Mouse (Mus musculus): Measurements from ENCODE around the gene Irgm2. TPM values are rescaled to one million over a fixed set of nuclear protein-coding genes. Genes with fewer than 3 reads are reported as not detected.
"Not testable (repeated sequence)": the region's sequence is repeated elsewhere in the genome, so short reads cannot be mapped to it uniquely, and the experiment has no call there.

Gene Irgm2
- polyA plus RNA-seq, 1 experiment from 2014 or later = 3.7 TPM

- 68% methylated on average over 7 of the region's 7 CpGs for WGBS
- H3K27me3 ChIP-seq (replicated peaks) = no peaks in the 10 kb centered on the region
- peaks cover 18% of the 10 kb centered on the region for H3K4me1 ChIP-seq (replicated peaks)
- no peak overlapping the region for H3K9ac ChIP-seq
- ATAC-seq (ENCODE audit: insufficient number of reproducible peaks, low FRiP score) = no peak
- H3K4me3 ChIP-seq = no peak overlapping the region
- H3K9me3 ChIP-seq (replicated peaks) = no peaks in the 10 kb centered on the region
- peak overlapping the region; percentile 71 for H3K4me2 ChIP-seq
- no peaks in the 10 kb centered on the region for H3K36me3 ChIP-seq
- no peak overlapping the region for H3K27ac ChIP-seq (ENCODE audit: poor library complexity, severe bottlenecking)
Measured at GRCm38 (mm10) chr11:58213673-58214342, 14.4 kb downstream of the Irgm2 start.

GRCm38 (mm10) chr11:58214391-58215048, 15.1 kb downstream of the Irgm2 start:
- Histone ChIP-seq H3K9ac (peak overlapping the region; percentile 77), H3K27me3 (replicated peaks) (no peaks in the 10 kb centered on the region), H3K36me3 (no peaks in the 10 kb centered on the region), H3K4me2 (peak overlapping the region; percentile 71), H3K4me3 (peak overlapping the region; percentile 64), H3K4me1 (replicated peaks) (peaks cover 18% of the 10 kb centered on the region), H3K27ac (ENCODE audit: poor library complexity, severe bottlenecking) (peak overlapping the region; percentile 59), H3K9me3 (replicated peaks) (no peaks in the 10 kb centered on the region)
- peak; percentile 92 for ATAC-seq (ENCODE audit: insufficient number of reproducible peaks, low FRiP score)
- WGBS = 21% methylated on average over 17 of the region's 17 CpGs

- H3K27ac ChIP-seq (ENCODE audit: poor library complexity, severe bottlenecking) = not testable (repeated sequence)
- 16% methylated on average over 2 of the region's 3 CpGs for WGBS
Measured at GRCm38 (mm10) chr11:58215049-58215430, 15.6 kb downstream of the Irgm2 start.

GRCm38 (mm10) chr11:58215814-58216213, 16.4 kb downstream of the Irgm2 start:
- 67% methylated on average over 5 of the region's 5 CpGs for WGBS
- Histone ChIP-seq H3K27me3 (replicated peaks) (no peaks in the 10 kb centered on the region), H3K9me3 (replicated peaks) (no peaks in the 10 kb centered on the region), H3K4me2 (0 out of 2 replicates have a peak overlapping the region, but pooled peaks have one; percentile 9), H3K36me3 (no peaks in the 10 kb centered on the region), H3K9ac (no peak overlapping the region), H3K4me1 (replicated peaks) (peaks cover 17% of the 10 kb centered on the region), H3K4me3 (no peak overlapping the region), H3K27ac (ENCODE audit: poor library complexity, severe bottlenecking) (no peak overlapping the region)
- ATAC-seq (ENCODE audit: insufficient number of reproducible peaks, low FRiP score) = no peak

More at GRCm38 (mm10) chr11:58215049-58215430, 15.6 kb downstream of the Irgm2 start:
- not testable (repeated sequence) for H3K27me3 ChIP-seq (replicated peaks); H3K36me3 ChIP-seq; H3K9me3 ChIP-seq (replicated peaks)
- Histone ChIP-seq H3K4me1 (replicated peaks) (peaks cover 18% of the 10 kb centered on the region), H3K9ac (peak overlapping the region; percentile 51; the same call in 1 of the 2 replicates), H3K4me2 (peak overlapping the region; percentile 71), H3K4me3 (peak overlapping the region; percentile 64)
- peak; percentile 56 for ATAC-seq (ENCODE audit: insufficient number of reproducible peaks, low FRiP score)

GRCm38 (mm10) chr11:58216823-58217222, 17.4 kb downstream of the Irgm2 start:
- Histone ChIP-seq H3K27ac (ENCODE audit: poor library complexity, severe bottlenecking) (no peak overlapping the region), H3K36me3 (no peaks in the 10 kb centered on the region)

GRCm38 (mm10) chr11:58223751-58224150, 24.3 kb downstream of the Irgm2 start:
- H3K9me3 ChIP-seq (replicated peaks) = no peaks in the 10 kb centered on the region
- H3K4me2 ChIP-seq = no peak overlapping the region
- peak overlapping the region; percentile 29; the same call in 1 of the 2 replicates for H3K27ac ChIP-seq (ENCODE audit: poor library complexity, severe bottlenecking)
- WGBS = 20% methylated on average over 4 of the region's 4 CpGs
- ATAC-seq (ENCODE audit: insufficient number of reproducible peaks, low FRiP score) = no peak
- no peak overlapping the region for H3K4me3 ChIP-seq
- no peaks in the 10 kb centered on the region for H3K27me3 ChIP-seq (replicated peaks)
- no peak overlapping the region for H3K9ac ChIP-seq
- peaks cover 16% of the 10 kb centered on the region for H3K4me1 ChIP-seq (replicated peaks)
- H3K36me3 ChIP-seq = no peaks in the 10 kb centered on the region

More at GRCm38 (mm10) chr11:58216823-58217222, 17.4 kb downstream of the Irgm2 start:
- Histone ChIP-seq H3K4me1 (replicated peaks) (0 out of 2 replicates have a peak, but pooled peaks cover 9% of the 10 kb centered on the region), H3K9me3 (replicated peaks) (no peaks in the 10 kb centered on the region), H3K4me2 (no peak overlapping the region), H3K27me3 (replicated peaks) (no peaks in the 10 kb centered on the region), H3K4me3 (no peak overlapping the region), H3K9ac (no peak overlapping the region)
- 79% methylated on average over 6 of the region's 6 CpGs for WGBS
- ATAC-seq (ENCODE audit: insufficient number of reproducible peaks, low FRiP score) = no peak

GRCm38 (mm10) chr11:58224313-58224712, 24.9 kb downstream of the Irgm2 start:
- H3K4me2 ChIP-seq = no peak overlapping the region
- no peak overlapping the region for H3K4me3 ChIP-seq
- H3K27me3 ChIP-seq (replicated peaks) = no peaks in the 10 kb centered on the region
- ATAC-seq (ENCODE audit: insufficient number of reproducible peaks, low FRiP score) = no peak
- no peaks in the 10 kb centered on the region for H3K9me3 ChIP-seq (replicated peaks)
- H3K27ac ChIP-seq (ENCODE audit: poor library complexity, severe bottlenecking) = no peak overlapping the region
- 55% methylated on average over 7 of the region's 7 CpGs for WGBS
- H3K4me1 ChIP-seq (replicated peaks) = peaks cover 16% of the 10 kb centered on the region
- H3K9ac ChIP-seq = no peak overlapping the region
- no peaks in the 10 kb centered on the region for H3K36me3 ChIP-seq

GRCm38 (mm10) chr11:58224872-58225271, 25.5 kb downstream of the Irgm2 start:
- whole genome bisulfite sequencing = 78% methylated on average over 2 of the region's 2 CpGs
- not testable (repeated sequence) for H3K9me3 ChIP-seq (replicated peaks); H3K36me3 ChIP-seq; H3K4me2 ChIP-seq; H3K9ac ChIP-seq; ATAC-seq (ENCODE audit: insufficient number of reproducible peaks, low FRiP score); H3K27me3 ChIP-seq (replicated peaks); H3K4me3 ChIP-seq; H3K27ac ChIP-seq (ENCODE audit: poor library complexity, severe bottlenecking)
- peaks cover 16% of the 10 kb centered on the region for H3K4me1 ChIP-seq (replicated peaks)

GRCm38 (mm10) chr11:58225655-58226054, 26.2 kb downstream of the Irgm2 start:
- Histone ChIP-seq H3K27me3 (replicated peaks) (0 out of 2 replicates have a peak, but pooled peaks cover 4% of the 10 kb centered on the region), H3K36me3 (no peaks in the 10 kb centered on the region), H3K9me3 (replicated peaks) (no peaks in the 10 kb centered on the region), H3K4me1 (replicated peaks) (peaks cover 16% of the 10 kb centered on the region), H3K9ac (no peak overlapping the region), H3K4me3 (no peak overlapping the region), H3K27ac (ENCODE audit: poor library complexity, severe bottlenecking) (no peak overlapping the region), H3K4me2 (peak overlapping the region; percentile 8; the same call in 1 of the 2 replicates)
- WGBS = 5% methylated on average over 5 of the region's 5 CpGs
- ATAC-seq (ENCODE audit: insufficient number of reproducible peaks, low FRiP score) = peak; percentile 41

GRCm38 (mm10) chr11:58226425-58226824, 27.0 kb downstream of the Irgm2 start:
- Histone ChIP-seq H3K27ac (ENCODE audit: poor library complexity, severe bottlenecking) (no peak overlapping the region), H3K9me3 (replicated peaks) (no peaks in the 10 kb centered on the region), H3K4me3 (no peak overlapping the region), H3K9ac (no peak overlapping the region), H3K4me1 (replicated peaks) (peaks cover 16% of the 10 kb centered on the region), H3K27me3 (replicated peaks) (0 out of 2 replicates have a peak, but pooled peaks cover 4% of the 10 kb centered on the region), H3K4me2 (no peak overlapping the region), H3K36me3 (no peaks in the 10 kb centered on the region)
- no peak for ATAC-seq (ENCODE audit: insufficient number of reproducible peaks, low FRiP score)

GRCm38 (mm10) chr11:58228021-58228420, 28.6 kb downstream of the Irgm2 start:
- Histone ChIP-seq H3K4me1 (replicated peaks) (peaks cover 14% of the 10 kb centered on the region), H3K27me3 (replicated peaks) (0 out of 2 replicates have a peak, but pooled peaks cover 11% of the 10 kb centered on the region)
- ATAC-seq (ENCODE audit: insufficient number of reproducible peaks, low FRiP score); H3K4me3 ChIP-seq; H3K9ac ChIP-seq; H3K4me2 ChIP-seq; H3K36me3 ChIP-seq; H3K27ac ChIP-seq (ENCODE audit: poor library complexity, severe bottlenecking); H3K9me3 ChIP-seq (replicated peaks): not testable (repeated sequence)
- 85% methylated on average over 2 of the region's 2 CpGs for WGBS
